Mouse (Mus musculus): Measurements from ENCODE around the gene Wdr70. TPM values are rescaled to one million over a fixed set of nuclear protein-coding genes. Genes with fewer than 3 reads are reported as not detected.

Wdr70 gene
- polyA plus RNA-seq, 1 experiment = 36.1 TPM

DNA sequence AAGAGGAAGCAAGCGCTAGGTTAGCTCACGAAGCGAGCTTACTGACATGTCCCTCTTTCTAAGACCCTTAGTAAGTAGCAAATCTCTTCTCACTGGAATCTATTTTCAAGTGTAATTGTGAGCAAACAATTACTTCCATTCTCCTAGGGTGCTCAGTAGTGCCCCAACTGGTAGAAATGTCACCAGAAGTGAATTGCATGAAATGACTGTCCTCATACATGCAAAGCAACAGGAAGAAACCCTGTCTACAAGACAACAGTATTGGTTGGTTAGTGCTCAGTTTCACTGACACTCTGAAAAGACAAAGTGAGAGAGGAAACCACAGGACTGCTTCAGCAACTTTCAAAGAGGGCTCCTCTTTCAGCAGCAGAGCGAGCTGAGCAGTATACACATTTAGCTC lies 173.6 kb downstream of the Wdr70 start:
- Histone ChIP-seq H3K4me1 (ENCODE audit: control insufficient read depth, insufficient read depth, low read length) (peaks cover 16% of the 10 kb centered on the region; the same call in 1 of the 2 replicates), H3K4me3 (replicated peaks; ENCODE audit: insufficient read depth, low read depth, low read length) (no peak overlapping the region), H3K27ac (ENCODE audit: insufficient read depth, low read length) (no peak overlapping the region), H3K27me3 (ENCODE audit: control insufficient read depth, insufficient read depth, low read length) (no peaks in the 10 kb centered on the region)
- TF ChIP-seq POLR2A (IDR thresholded peaks at IDR 0.05; ENCODE audit: borderline replicate concordance, insufficient read depth, low read length) (no peak), CTCF (IDR thresholded peaks at IDR 0.05; ENCODE audit: borderline replicate concordance, insufficient read depth, low read depth, low read length) (no peak)
- no peak for DNase-seq
- 98% methylated on average over 4 of the region's 4 CpGs for WGBS

DNA sequence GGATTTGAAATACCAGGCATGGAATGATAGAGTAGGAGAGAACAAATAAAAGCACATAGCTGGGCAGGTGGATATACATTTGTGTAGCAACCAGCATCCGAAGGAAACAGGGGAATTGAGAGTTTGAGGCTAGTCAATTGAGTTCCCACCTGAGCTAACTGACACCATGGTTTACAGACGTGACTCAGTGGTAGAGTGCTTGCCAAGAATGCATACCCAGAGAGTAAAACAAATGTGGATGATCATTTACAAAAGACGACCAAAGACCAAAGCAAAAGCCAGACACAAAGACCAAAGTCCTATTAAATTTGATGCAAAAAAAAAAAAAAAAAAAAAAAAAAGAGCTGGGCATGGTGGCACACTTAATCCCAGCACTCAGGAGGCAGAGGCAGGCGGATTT lies 175.7 kb downstream of the Wdr70 start:
- TF ChIP-seq CTCF (IDR thresholded peaks at IDR 0.05; ENCODE audit: borderline replicate concordance, insufficient read depth, low read depth, low read length) (no peak), POLR2A (IDR thresholded peaks at IDR 0.05; ENCODE audit: borderline replicate concordance, insufficient read depth, low read length) (no peak)
- Histone ChIP-seq H3K27ac (ENCODE audit: insufficient read depth, low read length) (no peak overlapping the region), H3K4me1 (ENCODE audit: control insufficient read depth, insufficient read depth, low read length) (peaks cover 16% of the 10 kb centered on the region; the same call in 1 of the 2 replicates), H3K4me3 (replicated peaks; ENCODE audit: insufficient read depth, low read depth, low read length) (no peak overlapping the region), H3K27me3 (ENCODE audit: control insufficient read depth, insufficient read depth, low read length) (no peaks in the 10 kb centered on the region)
- 98% methylated on average over 4 of the region's 4 CpGs for WGBS
- no peak for DNase-seq

DNA sequence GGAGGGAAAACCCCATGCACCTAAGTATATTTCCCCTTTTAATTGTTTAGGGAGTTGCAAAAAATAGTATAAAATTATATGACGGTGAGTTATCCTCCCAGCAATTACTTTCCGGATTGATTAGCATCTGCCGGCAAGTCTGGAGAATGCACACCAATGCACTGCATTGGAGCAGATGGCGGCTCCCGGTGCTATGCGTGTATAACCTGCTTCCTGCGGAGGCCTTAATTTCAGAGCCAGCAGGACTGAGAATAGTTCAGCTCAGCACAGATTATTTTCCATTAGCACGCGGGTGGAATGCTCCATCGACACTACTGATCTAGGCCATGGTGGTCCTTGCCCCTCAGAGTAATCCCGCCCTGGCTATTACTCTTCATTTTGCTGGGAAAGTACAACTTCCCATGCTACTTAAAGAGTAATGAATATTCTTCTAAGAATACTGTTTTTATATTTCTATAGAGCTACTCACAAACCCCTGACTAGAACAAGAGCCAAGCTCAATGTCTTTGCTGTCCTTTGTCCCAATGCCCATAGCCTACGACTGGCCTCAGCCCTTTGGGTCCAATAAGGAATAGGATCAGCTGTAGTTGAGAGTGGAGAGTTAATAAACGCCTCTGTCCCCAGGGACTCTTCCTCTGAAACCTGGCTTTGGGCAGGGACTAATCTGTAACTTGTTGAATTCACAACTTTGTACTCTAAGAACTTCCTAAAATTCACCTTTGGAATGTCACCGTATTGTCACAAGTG lies 176.5 kb downstream of the Wdr70 start:
- Histone ChIP-seq H3K4me3 (replicated peaks; ENCODE audit: insufficient read depth, low read depth, low read length) (no peak overlapping the region), H3K4me1 (ENCODE audit: control insufficient read depth, insufficient read depth, low read length) (peaks cover 16% of the 10 kb centered on the region; the same call in 1 of the 2 replicates), H3K27me3 (ENCODE audit: control insufficient read depth, insufficient read depth, low read length) (no peaks in the 10 kb centered on the region), H3K27ac (ENCODE audit: insufficient read depth, low read length) (no peak overlapping the region)
- WGBS = 30% methylated on average over 14 of the region's 14 CpGs
- TF ChIP-seq CTCF (IDR thresholded peaks at IDR 0.05; ENCODE audit: borderline replicate concordance, insufficient read depth, low read depth, low read length) (no peak; the same call in 1 of the 2 replicates), POLR2A (IDR thresholded peaks at IDR 0.05; ENCODE audit: borderline replicate concordance, insufficient read depth, low read length) (no peak)
- DNase-seq = peak; percentile 71 to 84

DNA sequence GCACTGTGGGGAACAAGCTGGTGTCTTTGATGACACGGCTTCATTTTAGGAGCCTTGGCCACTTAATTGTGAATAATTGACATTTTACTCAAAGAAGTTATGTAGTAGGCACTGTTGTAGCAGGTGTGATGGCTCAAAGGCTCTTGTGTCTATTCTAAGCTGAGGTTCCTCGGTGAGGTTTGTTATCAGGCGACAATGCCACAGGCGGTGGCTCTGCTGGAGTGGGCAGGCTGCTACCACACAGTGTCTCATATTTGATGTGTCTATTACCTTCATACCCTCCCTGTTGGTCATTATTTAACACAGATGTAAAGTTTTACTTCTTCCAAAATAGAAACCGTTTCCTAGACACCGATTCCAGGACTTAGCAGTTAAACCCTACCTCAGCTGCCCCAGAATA lies 177.9 kb downstream of the Wdr70 start:
- no peak overlapping the region for H3K27ac ChIP-seq (ENCODE audit: insufficient read depth, low read length)
- peaks cover 16% of the 10 kb centered on the region; the same call in 1 of the 2 replicates for H3K4me1 ChIP-seq (ENCODE audit: control insufficient read depth, insufficient read depth, low read length)
- TF ChIP-seq POLR2A (IDR thresholded peaks at IDR 0.05; ENCODE audit: borderline replicate concordance, insufficient read depth, low read length) (no peak), CTCF (IDR thresholded peaks at IDR 0.05; ENCODE audit: borderline replicate concordance, insufficient read depth, low read depth, low read length) (no peak)
- peak; percentile 19 to 27 for DNase-seq
- H3K27me3 ChIP-seq (ENCODE audit: control insufficient read depth, insufficient read depth, low read length) = no peaks in the 10 kb centered on the region
- H3K4me3 ChIP-seq (replicated peaks; ENCODE audit: insufficient read depth, low read depth, low read length) = no peak overlapping the region
- WGBS = 31% methylated on average over 6 of the region's 6 CpGs

DNA sequence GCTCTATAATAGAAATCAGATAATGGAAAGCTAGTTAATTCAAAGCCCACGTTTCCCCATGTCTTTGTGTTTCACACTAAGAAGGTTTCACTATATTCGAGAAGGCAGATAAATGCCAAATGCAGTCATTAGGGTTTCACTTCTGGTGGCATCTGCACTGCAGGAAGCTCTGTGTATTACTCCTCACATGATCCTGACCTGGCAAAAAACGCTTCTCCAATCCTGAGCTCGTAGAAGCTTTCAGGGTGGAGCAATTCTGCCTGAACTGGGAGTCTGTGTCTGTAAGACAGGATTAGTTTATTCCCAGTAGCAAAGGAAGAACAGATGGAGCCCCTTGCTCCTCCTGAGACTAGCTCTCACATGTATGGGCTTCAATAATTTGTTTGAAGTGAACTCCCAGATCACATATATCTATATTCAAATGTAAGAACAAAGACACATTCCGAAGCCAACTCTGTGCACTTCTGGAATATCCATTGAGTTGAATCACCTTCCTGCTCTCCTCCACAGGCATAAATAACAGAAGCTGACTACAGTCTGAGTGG lies 192.4 kb downstream of the Wdr70 start:
- WGBS = 58% methylated on average over 5 of the region's 5 CpGs
- H3K4me3 ChIP-seq (replicated peaks; ENCODE audit: insufficient read depth, low read depth, low read length) = no peak overlapping the region
- TF ChIP-seq CTCF (IDR thresholded peaks at IDR 0.05; ENCODE audit: borderline replicate concordance, insufficient read depth, low read depth, low read length) = no peak
- no peak for TF ChIP-seq POLR2A (IDR thresholded peaks at IDR 0.05; ENCODE audit: borderline replicate concordance, insufficient read depth, low read length)
- H3K4me1 ChIP-seq (ENCODE audit: control insufficient read depth, insufficient read depth, low read length) = no peaks in the 10 kb centered on the region
- DNase-seq = no peak
- H3K27me3 ChIP-seq (ENCODE audit: control insufficient read depth, insufficient read depth, low read length) = no peaks in the 10 kb centered on the region
- no peak overlapping the region for H3K27ac ChIP-seq (ENCODE audit: insufficient read depth, low read length)

DNA sequence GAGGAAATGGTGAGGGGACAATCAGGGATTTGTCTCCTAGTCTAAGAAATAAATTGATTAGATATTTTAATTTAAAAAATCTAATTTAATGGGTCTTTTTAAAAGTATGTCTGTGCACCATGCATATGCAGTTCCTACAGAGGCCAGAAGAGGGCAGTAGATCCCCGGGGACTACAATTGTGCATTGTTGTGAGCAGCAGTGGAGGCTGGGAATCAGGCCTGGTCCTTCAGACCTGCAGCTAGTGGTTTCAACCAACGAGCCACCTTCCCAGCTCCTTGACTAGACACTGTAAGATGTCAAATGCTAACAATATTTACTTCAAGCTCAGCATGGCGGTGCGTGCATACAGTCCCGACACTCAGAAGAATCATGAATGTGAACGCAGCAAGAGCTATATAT lies 199.7 kb downstream of the Wdr70 start:
- TF ChIP-seq CTCF (IDR thresholded peaks at IDR 0.05; ENCODE audit: borderline replicate concordance, insufficient read depth, low read depth, low read length) = no peak; the same call in 1 of the 2 replicates
- TF ChIP-seq POLR2A (IDR thresholded peaks at IDR 0.05; ENCODE audit: borderline replicate concordance, insufficient read depth, low read length) = no peak
- Histone ChIP-seq H3K27ac (ENCODE audit: insufficient read depth, low read length) (no peak overlapping the region), H3K4me3 (replicated peaks; ENCODE audit: insufficient read depth, low read depth, low read length) (no peak overlapping the region), H3K4me1 (ENCODE audit: control insufficient read depth, insufficient read depth, low read length) (no peaks in the 10 kb centered on the region), H3K27me3 (ENCODE audit: control insufficient read depth, insufficient read depth, low read length) (no peaks in the 10 kb centered on the region)
- DNase-seq = no peak
- 95% methylated on average over 6 of the region's 6 CpGs for WGBS

DNA sequence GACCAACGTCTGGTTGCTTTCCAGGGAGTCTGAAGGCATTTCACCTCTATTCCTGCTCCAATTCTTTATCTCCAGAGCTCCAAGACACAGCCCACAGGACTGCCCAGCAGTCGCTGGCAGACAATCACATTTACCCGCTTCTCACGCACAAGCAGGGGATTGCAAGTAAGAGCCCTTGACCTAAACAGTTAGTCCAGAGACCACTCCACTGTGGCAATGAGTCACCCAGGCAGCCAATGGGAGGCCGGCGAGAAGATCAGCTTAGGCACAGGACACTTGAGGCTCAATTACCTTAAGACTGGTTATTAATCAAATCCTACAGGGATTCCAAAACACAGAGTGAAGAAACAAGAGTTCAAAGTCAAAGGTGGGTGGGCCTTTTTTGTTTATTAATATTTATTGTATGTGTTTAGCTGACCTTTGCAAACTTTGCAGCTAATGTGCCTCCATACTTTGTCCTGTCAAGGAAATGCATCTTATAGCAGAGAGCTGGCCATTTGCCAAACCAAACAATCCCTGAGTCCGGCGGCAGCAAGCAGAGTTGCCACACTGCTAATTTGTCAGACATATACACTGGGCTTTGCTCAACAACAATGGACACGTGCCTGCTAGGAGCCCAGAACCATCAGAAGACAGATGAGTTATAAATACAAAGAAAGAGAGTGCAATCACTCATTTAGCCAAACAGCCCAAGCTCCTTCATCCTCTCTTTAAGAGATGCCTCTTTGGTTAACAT lies 207.3 kb downstream of the Wdr70 start:
- peak in 1 of 2 experiments; percentile 16 for DNase-seq
- H3K4me1 ChIP-seq (ENCODE audit: control insufficient read depth, insufficient read depth, low read length) = 0 out of 2 replicates have a peak, but pooled peaks cover 2% of the 10 kb centered on the region
- H3K27me3 ChIP-seq (ENCODE audit: control insufficient read depth, insufficient read depth, low read length) = no peaks in the 10 kb centered on the region; the same call in 1 of the 2 replicates
- WGBS = 50% methylated on average over 9 of the region's 9 CpGs
- TF ChIP-seq CTCF (IDR thresholded peaks at IDR 0.05; ENCODE audit: borderline replicate concordance, insufficient read depth, low read depth, low read length) (no peak), POLR2A (IDR thresholded peaks at IDR 0.05; ENCODE audit: borderline replicate concordance, insufficient read depth, low read length) (no peak)
- H3K27ac ChIP-seq (ENCODE audit: insufficient read depth, low read length) = no peak overlapping the region
- H3K4me3 ChIP-seq (replicated peaks; ENCODE audit: insufficient read depth, low read depth, low read length) = no peak overlapping the region

Data from cerebellum, adult 2 months (tissue).